Mouse (Mus musculus): Measurements from ENCODE around the gene Idua. TPM values are rescaled to one million over a fixed set of nuclear protein-coding genes. Genes with fewer than 3 reads are reported as not detected.

Idua gene
- polyA plus RNA-seq, 1 experiment from 2014 or later: 8.2 TPM

DNA sequence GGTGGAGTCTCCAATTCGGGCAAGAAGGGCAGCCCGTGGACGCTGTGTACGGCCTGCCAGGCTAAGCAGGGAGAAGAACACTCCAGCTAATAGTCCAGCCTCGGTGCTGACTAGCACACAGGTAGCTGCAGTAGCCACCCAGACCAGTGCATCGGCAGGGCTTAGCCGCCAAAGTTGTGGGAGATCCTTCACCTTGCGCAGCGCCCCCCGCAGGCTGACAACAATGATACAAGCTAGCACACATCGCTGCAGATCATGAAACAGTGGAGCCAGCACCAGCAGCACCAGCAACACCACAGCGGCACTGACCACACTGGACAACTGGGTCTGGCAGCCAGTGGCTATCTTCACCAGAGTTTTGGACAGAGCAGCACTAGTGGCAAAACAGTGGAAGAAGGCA lies 11.6 kb downstream of the Idua start:
- H3K9me3 ChIP-seq (ENCODE audit: control insufficient read depth, low read length): no peaks in the 10 kb centered on the region
- WGBS: 94% methylated on average over 12 of the region's 12 CpGs
- H3K4me1 ChIP-seq (ENCODE audit: control insufficient read depth, insufficient read depth, low read length): peaks cover 4% of the 10 kb centered on the region; the same call in 1 of the 2 replicates
- no peaks in the 10 kb centered on the region for H3K27me3 ChIP-seq (ENCODE audit: control insufficient read depth, insufficient read depth, low read length)
- no peak for DNase-seq (ENCODE audit: low spot score)
- H3K27ac ChIP-seq (ENCODE audit: low read depth, low read length): no peak overlapping the region
- ATAC-seq (ENCODE audit: insufficient read depth, low FRiP score, low TSS enrichment): no peak
- no peak overlapping the region for H3K4me2 ChIP-seq (ENCODE audit: low read depth)
- no peak overlapping the region for H3K9ac ChIP-seq (ENCODE audit: low read length)
- H3K36me3 ChIP-seq (ENCODE audit: control insufficient read depth, insufficient read depth, low read length): no peaks in the 10 kb centered on the region; the same call in 1 of the 2 replicates
- no peak overlapping the region for H3K4me3 ChIP-seq (ENCODE audit: low read depth, low read length)

- WGBS: 77% methylated on average over 2 of the region's 2 CpGs
- H3K9ac ChIP-seq (ENCODE audit: low read length): no peak overlapping the region
- H3K4me2 ChIP-seq (ENCODE audit: low read depth): no peak overlapping the region
- H3K4me1 ChIP-seq (ENCODE audit: control insufficient read depth, insufficient read depth, low read length): peaks cover 2% of the 10 kb centered on the region; the same call in 1 of the 2 replicates
- DNase-seq (ENCODE audit: low spot score) (no peak), ATAC-seq (ENCODE audit: insufficient read depth, low FRiP score, low TSS enrichment) (no peak)
- no peaks in the 10 kb centered on the region for H3K27me3 ChIP-seq (ENCODE audit: control insufficient read depth, insufficient read depth, low read length)
- no peak overlapping the region for H3K27ac ChIP-seq (ENCODE audit: low read depth, low read length)
- H3K4me3 ChIP-seq (ENCODE audit: low read depth, low read length): no peak overlapping the region
- no peaks in the 10 kb centered on the region for H3K9me3 ChIP-seq (ENCODE audit: control insufficient read depth, low read length)
- H3K36me3 ChIP-seq (ENCODE audit: control insufficient read depth, insufficient read depth, low read length): no peaks in the 10 kb centered on the region; the same call in 1 of the 2 replicates
Measured at GRCm38 (mm10) chr5:108674624-108675023, 14.5 kb downstream of the Idua start.

- ATAC-seq (ENCODE audit: insufficient read depth, low FRiP score, low TSS enrichment) (no peak), DNase-seq (ENCODE audit: low spot score) (no peak)
- Histone ChIP-seq H3K4me3 (ENCODE audit: low read depth, low read length) (no peak within 1 kb of the TSS), H3K27me3 (ENCODE audit: control insufficient read depth, insufficient read depth, low read length) (no peaks in the 10 kb centered on the region), H3K27ac (ENCODE audit: low read depth, low read length) (no peak within 1 kb of the TSS), H3K4me1 (ENCODE audit: control insufficient read depth, insufficient read depth, low read length) (peaks cover 2% of the 10 kb centered on the region; the same call in 1 of the 2 replicates), H3K9me3 (ENCODE audit: control insufficient read depth, low read length) (no peaks in the 10 kb centered on the region), H3K4me2 (ENCODE audit: low read depth) (no peak within 1 kb of the TSS), H3K36me3 (ENCODE audit: control insufficient read depth, insufficient read depth, low read length) (no peaks in the 10 kb centered on the region; the same call in 1 of the 2 replicates), H3K9ac (ENCODE audit: low read length) (no peak within 1 kb of the TSS)
- WGBS: 86% methylated on average over 9 of the region's 9 CpGs
Measured at GRCm38 (mm10) chr5:108675251-108675816, 15.2 kb downstream of the Idua start, which contains the start of gene Slc26a1. TSS of gene Slc26a1 (minus strand) at chr5:108675569.

DNA sequence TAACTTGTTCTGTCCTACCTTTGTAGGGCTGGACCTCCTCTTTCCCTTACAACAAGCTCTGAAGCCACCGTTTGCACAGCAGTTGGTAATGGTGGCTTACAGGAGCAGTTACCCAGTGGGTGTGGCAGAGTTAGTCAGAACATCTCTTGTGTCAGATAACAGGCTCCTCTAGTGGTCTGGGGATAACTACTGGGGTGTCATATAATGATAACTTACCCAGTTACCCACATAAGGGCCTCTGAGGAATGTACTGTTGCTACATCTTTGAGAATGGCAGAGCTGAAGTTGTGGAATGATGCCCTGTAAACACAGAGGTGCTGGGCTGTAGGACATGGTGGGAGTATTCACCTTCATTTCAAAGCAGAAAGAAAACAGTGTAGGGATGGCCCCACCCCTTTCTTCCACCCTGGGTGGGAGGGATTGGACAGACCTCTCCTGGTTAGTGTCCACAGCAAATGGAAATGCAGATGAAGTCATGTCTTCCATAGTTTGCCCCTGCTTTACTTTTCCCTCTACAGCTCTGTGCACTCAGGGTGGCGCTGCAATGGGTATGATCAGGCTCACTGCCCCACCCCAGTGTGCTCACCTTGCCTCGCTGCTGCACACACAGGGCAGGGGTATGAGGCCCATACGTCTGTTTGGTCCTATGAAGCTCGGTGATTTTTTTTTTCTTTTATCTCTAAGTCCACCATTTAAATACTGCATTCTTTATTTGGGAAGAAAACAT lies 16.8 kb downstream of the Idua start:
- H3K4me2 ChIP-seq (ENCODE audit: low read depth): peak overlapping the region; percentile 46
- H3K9ac ChIP-seq (ENCODE audit: low read length): peak overlapping the region; percentile 60
- peak overlapping the region; percentile 63; the same call in 1 of the 2 replicates for H3K27ac ChIP-seq (ENCODE audit: low read depth, low read length)
- H3K9me3 ChIP-seq (ENCODE audit: control insufficient read depth, low read length): no peaks in the 10 kb centered on the region
- 16% methylated on average over 5 of the region's 5 CpGs for WGBS
- H3K27me3 ChIP-seq (ENCODE audit: control insufficient read depth, insufficient read depth, low read length): no peaks in the 10 kb centered on the region
- no peaks in the 10 kb centered on the region for H3K36me3 ChIP-seq (ENCODE audit: control insufficient read depth, insufficient read depth, low read length)
- DNase-seq (ENCODE audit: low spot score) (peak; percentile 36), ATAC-seq (ENCODE audit: insufficient read depth, low FRiP score, low TSS enrichment) (peak; percentile 39; the same call in 1 of the 2 replicates)
- peak overlapping the region; percentile 27; the same call in 1 of the 2 replicates for H3K4me3 ChIP-seq (ENCODE audit: low read depth, low read length)
- peaks cover 2% of the 10 kb centered on the region; the same call in 1 of the 2 replicates for H3K4me1 ChIP-seq (ENCODE audit: control insufficient read depth, insufficient read depth, low read length)

DNA sequence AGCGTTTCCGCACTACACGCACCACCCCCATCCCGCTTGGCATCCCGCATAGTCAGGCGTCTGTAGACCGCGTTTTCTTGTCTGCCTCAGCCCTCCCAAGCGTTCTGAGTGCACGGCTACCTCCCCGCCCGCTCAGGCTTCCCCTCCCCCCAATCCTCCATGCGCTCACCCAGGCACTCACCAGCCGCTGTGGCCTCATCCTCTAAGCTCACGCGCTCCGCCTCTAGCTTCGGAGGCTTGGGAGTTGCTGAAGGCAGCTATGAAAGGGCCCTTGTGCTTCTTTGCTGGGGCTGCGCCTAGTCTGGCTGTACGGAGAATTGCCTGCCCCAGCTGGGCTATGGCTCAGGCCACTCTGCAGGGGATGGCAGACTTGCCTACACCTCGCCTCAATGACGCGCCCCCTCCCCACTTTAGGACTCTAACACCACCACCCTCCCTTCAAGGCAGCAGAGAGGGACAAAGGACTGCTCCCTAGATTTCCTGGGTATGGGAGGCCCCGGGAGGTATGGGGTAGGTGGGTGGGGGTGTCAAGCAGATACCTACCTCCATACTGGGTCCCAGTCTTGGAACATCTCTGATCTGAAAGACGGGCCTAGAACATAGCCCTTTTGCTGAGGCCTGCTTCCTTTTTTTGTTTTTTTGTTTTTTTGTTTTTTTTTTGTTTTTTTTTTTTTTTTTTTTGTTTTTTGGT lies 17.6 kb downstream of the Idua start:
- peak overlapping the region; percentile 60 for H3K9ac ChIP-seq (ENCODE audit: low read length)
- peak overlapping the region; percentile 27 for H3K4me3 ChIP-seq (ENCODE audit: low read depth, low read length)
- no peaks in the 10 kb centered on the region for H3K9me3 ChIP-seq (ENCODE audit: control insufficient read depth, low read length)
- H3K27ac ChIP-seq (ENCODE audit: low read depth, low read length): peak overlapping the region; percentile 63
- ATAC-seq (ENCODE audit: insufficient read depth, low FRiP score, low TSS enrichment): peak; percentile 87
- peaks cover 2% of the 10 kb centered on the region; the same call in 1 of the 2 replicates for H3K4me1 ChIP-seq (ENCODE audit: control insufficient read depth, insufficient read depth, low read length)
- DNase-seq (ENCODE audit: low spot score): peak; percentile 86
- 3% methylated on average over 24 of the region's 25 CpGs for WGBS
- peak overlapping the region; percentile 46 for H3K4me2 ChIP-seq (ENCODE audit: low read depth)
- H3K27me3 ChIP-seq (ENCODE audit: control insufficient read depth, insufficient read depth, low read length): no peaks in the 10 kb centered on the region
- no peaks in the 10 kb centered on the region for H3K36me3 ChIP-seq (ENCODE audit: control insufficient read depth, insufficient read depth, low read length)

GRCm38 (mm10) chr5:108678296-108678854 lies 18.2 kb downstream of the Idua start:
- Histone ChIP-seq H3K27ac (ENCODE audit: low read depth, low read length) (no peak overlapping the region), H3K36me3 (ENCODE audit: control insufficient read depth, insufficient read depth, low read length) (no peaks in the 10 kb centered on the region), H3K4me3 (ENCODE audit: low read depth, low read length) (no peak overlapping the region), H3K27me3 (ENCODE audit: control insufficient read depth, insufficient read depth, low read length) (no peaks in the 10 kb centered on the region), H3K4me2 (ENCODE audit: low read depth) (no peak overlapping the region), H3K4me1 (ENCODE audit: control insufficient read depth, insufficient read depth, low read length) (peaks cover 2% of the 10 kb centered on the region; the same call in 1 of the 2 replicates), H3K9ac (ENCODE audit: low read length) (no peak overlapping the region), H3K9me3 (ENCODE audit: control insufficient read depth, low read length) (no peaks in the 10 kb centered on the region)
- ATAC-seq (ENCODE audit: insufficient read depth, low FRiP score, low TSS enrichment) (no peak), DNase-seq (ENCODE audit: low spot score) (no peak)
- 89% methylated on average over 6 of the region's 6 CpGs for WGBS

DNA sequence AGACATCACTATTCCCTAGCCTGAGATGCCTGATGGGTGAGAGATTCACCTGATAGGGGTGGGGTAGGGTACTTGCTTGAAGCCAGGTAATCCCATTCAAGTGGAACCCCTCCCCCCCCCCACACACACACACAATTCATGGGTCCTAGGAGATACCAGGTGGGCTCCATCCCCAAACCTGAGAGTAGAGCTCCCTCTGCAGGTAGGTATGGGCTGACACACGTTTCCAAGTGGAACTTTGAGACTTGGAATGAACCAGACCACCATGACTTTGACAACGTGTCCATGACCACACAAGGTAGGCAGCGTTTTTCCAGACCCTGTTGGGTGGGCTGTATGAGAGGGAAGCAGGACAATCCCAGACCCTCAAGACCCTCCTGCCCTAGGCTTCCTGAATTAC lies 19.8 kb downstream of the Idua start:
- no peaks in the 10 kb centered on the region for H3K36me3 ChIP-seq (ENCODE audit: control insufficient read depth, insufficient read depth, low read length)
- DNase-seq (ENCODE audit: low spot score) (no peak), ATAC-seq (ENCODE audit: insufficient read depth, low FRiP score, low TSS enrichment) (no peak)
- H3K4me2 ChIP-seq (ENCODE audit: low read depth): no peak overlapping the region
- 60% methylated on average over 3 of the region's 3 CpGs for WGBS
- H3K9me3 ChIP-seq (ENCODE audit: control insufficient read depth, low read length): no peaks in the 10 kb centered on the region
- H3K4me1 ChIP-seq (ENCODE audit: control insufficient read depth, insufficient read depth, low read length): peaks cover 2% of the 10 kb centered on the region; the same call in 1 of the 2 replicates
- H3K9ac ChIP-seq (ENCODE audit: low read length): no peak overlapping the region
- H3K27me3 ChIP-seq (ENCODE audit: control insufficient read depth, insufficient read depth, low read length): no peaks in the 10 kb centered on the region
- no peak overlapping the region for H3K4me3 ChIP-seq (ENCODE audit: low read depth, low read length)
- H3K27ac ChIP-seq (ENCODE audit: low read depth, low read length): no peak overlapping the region

DNA sequence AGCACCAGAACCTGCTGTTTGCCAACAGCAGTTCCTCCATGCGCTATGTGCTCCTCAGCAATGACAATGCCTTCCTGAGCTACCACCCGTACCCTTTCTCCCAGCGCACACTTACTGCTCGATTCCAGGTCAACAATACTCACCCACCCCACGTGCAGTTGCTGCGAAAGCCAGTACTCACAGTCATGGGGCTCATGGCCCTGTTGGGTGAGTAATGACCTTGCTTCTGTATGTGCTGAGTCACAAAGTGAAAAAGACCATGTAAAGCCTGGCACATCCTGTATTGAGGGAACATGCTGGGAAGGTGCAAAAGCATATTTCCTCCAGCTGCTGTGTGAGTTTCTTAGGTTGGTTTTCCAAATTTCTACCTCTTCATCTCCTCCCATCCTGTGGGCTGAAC lies 20.7 kb downstream of the Idua start:
- no peak overlapping the region for H3K4me3 ChIP-seq (ENCODE audit: low read depth, low read length)
- no peak overlapping the region for H3K9ac ChIP-seq (ENCODE audit: low read length)
- H3K4me2 ChIP-seq (ENCODE audit: low read depth): no peak overlapping the region
- peaks cover 2% of the 10 kb centered on the region; the same call in 1 of the 2 replicates for H3K4me1 ChIP-seq (ENCODE audit: control insufficient read depth, insufficient read depth, low read length)
- no peaks in the 10 kb centered on the region for H3K36me3 ChIP-seq (ENCODE audit: control insufficient read depth, insufficient read depth, low read length)
- no peaks in the 10 kb centered on the region for H3K9me3 ChIP-seq (ENCODE audit: control insufficient read depth, low read length)
- no peak overlapping the region for H3K27ac ChIP-seq (ENCODE audit: low read depth, low read length)
- DNase-seq (ENCODE audit: low spot score) (no peak), ATAC-seq (ENCODE audit: insufficient read depth, low FRiP score, low TSS enrichment) (no peak)
- WGBS: 92% methylated on average over 6 of the region's 6 CpGs
- H3K27me3 ChIP-seq (ENCODE audit: control insufficient read depth, insufficient read depth, low read length): no peaks in the 10 kb centered on the region
